Mouse (Mus musculus) bone marrow, adult 2 months (tissue): ENCODE data around the gene Dact1. TPM values are rescaled to one million over a fixed set of nuclear protein-coding genes. Genes with fewer than 3 reads are reported as not detected.

Experiments
- H3K27ac ChIP-seq: fragments of 200-500 bp; 2 replicates; pipeline ENCODE4 v1.5.1; 2012; ENCODE audit warnings: low read depth, mild to moderate bottlenecking, control low read depth, inconsistent platforms, low read length; ENCODE audit not compliant: control insufficient read depth, poor library complexity, insufficient read depth
- H3K4me1 ChIP-seq: fragments of 200-500 bp; 2 replicates; pipeline ENCODE4 v1.6.1; 2011; ENCODE audit warnings: low read length; ENCODE audit not compliant: control insufficient read depth, insufficient read depth
- H3K4me3 ChIP-seq: fragments of 200-500 bp; replicated peaks from 2 replicates; pipeline ENCODE3; 2011; ENCODE audit warnings: mild to moderate bottlenecking, low read depth, low read length, control low read depth; ENCODE audit not compliant: control insufficient read depth
- CTCF ChIP-seq: fragments of 200-500 bp; IDR thresholded peaks from 2 replicates; pipeline ENCODE4 v1.5.1; 2011; ENCODE audit warnings: low read length, control low read depth; ENCODE audit not compliant: control insufficient read depth, insufficient read depth
- POLR2A ChIP-seq: fragments of 200-500 bp; IDR thresholded peaks from 2 replicates; pipeline ENCODE4 v1.6.1; 2011; ENCODE audit warnings: low read depth, mild to moderate bottlenecking, control low read depth, low read length, borderline replicate concordance; ENCODE audit not compliant: control insufficient read depth
- WGBS: fragments of 180-500 bp; shearing (Covaris S2); methylation state at CpG from one replicate; pipeline ENCODE4 v1.1.7; 2018; 5-methylcytosine and 5-hydroxymethylcytosine counted together
- polyA plus RNA-seq: library from polyadenylated mRNA; stranded (reverse); fragments of >200 nt; gene quantifications from 2 replicates; pipeline ENCODE4 v1.2.4, GENCODE M21; 2011; ENCODE audit warnings: low replicate concordance; ENCODE audit not compliant: missing spikeins, insufficient read depth, insufficient read length

The Dact1 gene
- polyA plus RNA-seq, 1 experiment, result 2.4 TPM

- Histone ChIP-seq H3K27ac (no peak overlapping the region), H3K4me1 (no peaks in the 10 kb centered on the region), H3K4me3 (no peak overlapping the region)
- 13% methylated on average over 5 of the region's 5 CpGs for WGBS
- TF ChIP-seq POLR2A, result no peak
- TF ChIP-seq CTCF, result no peak
Measured at GRCm38 (mm10) chr12:71346071-71346470, 36.4 kb downstream of the Dact1 start.

GRCm38 (mm10) chr12:71348401-71348896 lies 38.8 kb downstream of the Dact1 start:
- 88% methylated on average over 8 of the region's 8 CpGs for WGBS
- no peak for TF ChIP-seq POLR2A
- no peak for TF ChIP-seq CTCF
- Histone ChIP-seq H3K27ac (no peak overlapping the region), H3K4me1 (no peaks in the 10 kb centered on the region), H3K4me3 (no peak overlapping the region)

GRCm38 (mm10) chr12:71350077-71350476 lies 40.4 kb downstream of the Dact1 start:
- H3K4me3 ChIP-seq, result no peak overlapping the region
- WGBS, result 73% methylated on average over 2 of the region's 2 CpGs
- no peak for TF ChIP-seq CTCF
- no peak for TF ChIP-seq POLR2A
- no peak overlapping the region for H3K27ac ChIP-seq
- no peaks in the 10 kb centered on the region for H3K4me1 ChIP-seq

- Histone ChIP-seq H3K4me1 (no peaks in the 10 kb centered on the region), H3K4me3 (no peak overlapping the region), H3K27ac (no peak overlapping the region)
- WGBS, result 82% methylated on average over 10 of the region's 10 CpGs
- no peak for TF ChIP-seq POLR2A
- no peak for TF ChIP-seq CTCF
Measured at GRCm38 (mm10) chr12:71354656-71355055, 45.0 kb downstream of the Dact1 start.

DNA sequence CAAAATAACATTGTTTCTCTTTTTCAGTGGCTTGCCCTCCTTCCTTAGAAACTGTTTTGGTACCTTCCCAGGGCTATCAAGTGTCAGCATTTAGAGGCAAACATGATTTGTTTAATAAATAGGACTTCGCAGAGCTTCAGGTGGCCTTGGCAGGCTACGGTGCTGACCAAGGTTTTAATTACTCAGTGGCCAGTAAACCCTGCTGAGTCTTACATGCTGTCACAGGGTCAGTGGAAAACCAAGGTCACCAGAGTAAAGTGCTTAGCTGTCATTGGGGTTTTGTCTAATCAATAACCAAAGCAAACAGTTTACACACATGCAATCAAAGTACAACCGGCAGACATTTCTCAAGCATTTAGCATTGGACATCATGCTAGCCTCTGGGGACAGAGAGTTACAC lies 45.4 kb downstream of the Dact1 start:
- no peak overlapping the region for H3K27ac ChIP-seq
- TF ChIP-seq POLR2A, result no peak
- TF ChIP-seq CTCF, result no peak
- H3K4me1 ChIP-seq, result no peaks in the 10 kb centered on the region
- 87% methylated on average over 3 of the region's 3 CpGs for WGBS
- H3K4me3 ChIP-seq, result no peak overlapping the region

DNA sequence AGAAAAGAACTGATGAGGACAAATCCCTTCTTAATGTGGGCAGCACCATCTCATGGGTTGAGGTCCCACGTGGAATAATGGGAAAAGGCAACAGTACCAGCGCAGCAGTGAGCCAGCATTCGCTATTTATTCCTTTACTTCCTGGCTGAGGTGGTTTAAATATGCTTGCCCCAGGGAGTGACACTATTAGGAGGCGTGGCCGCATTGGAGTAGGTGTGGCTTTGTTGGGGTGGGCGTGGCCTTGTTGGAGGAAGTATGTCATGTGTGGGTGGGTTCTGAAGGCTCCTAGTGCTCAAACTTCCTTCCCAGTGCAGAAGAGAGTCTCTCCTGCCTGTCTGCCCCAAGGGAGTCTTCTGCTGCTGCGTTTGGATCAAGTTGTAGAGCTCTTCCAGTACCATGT lies 51.9 kb downstream of the Dact1 start:
- H3K27ac ChIP-seq, result no peak overlapping the region
- H3K4me3 ChIP-seq, result no peak overlapping the region
- TF ChIP-seq POLR2A, result no peak
- TF ChIP-seq CTCF, result no peak
- no peaks in the 10 kb centered on the region for H3K4me1 ChIP-seq
- 82% methylated on average over 7 of the region's 7 CpGs for WGBS

GRCm38 (mm10) chr12:71362425-71362824 lies 52.7 kb downstream of the Dact1 start:
- TF ChIP-seq CTCF, result no peak
- no peak for TF ChIP-seq POLR2A
- WGBS, result 82% methylated on average over 8 of the region's 8 CpGs
- H3K27ac ChIP-seq, result no peak overlapping the region
- no peak overlapping the region for H3K4me3 ChIP-seq
- H3K4me1 ChIP-seq, result no peaks in the 10 kb centered on the region

GRCm38 (mm10) chr12:71364106-71364505 lies 54.4 kb downstream of the Dact1 start:
- Histone ChIP-seq H3K4me1 (no peaks in the 10 kb centered on the region), H3K27ac (no peak overlapping the region), H3K4me3 (no peak overlapping the region)
- TF ChIP-seq CTCF (no peak), POLR2A (no peak)
- WGBS, result 82% methylated on average over 7 of the region's 7 CpGs

DNA sequence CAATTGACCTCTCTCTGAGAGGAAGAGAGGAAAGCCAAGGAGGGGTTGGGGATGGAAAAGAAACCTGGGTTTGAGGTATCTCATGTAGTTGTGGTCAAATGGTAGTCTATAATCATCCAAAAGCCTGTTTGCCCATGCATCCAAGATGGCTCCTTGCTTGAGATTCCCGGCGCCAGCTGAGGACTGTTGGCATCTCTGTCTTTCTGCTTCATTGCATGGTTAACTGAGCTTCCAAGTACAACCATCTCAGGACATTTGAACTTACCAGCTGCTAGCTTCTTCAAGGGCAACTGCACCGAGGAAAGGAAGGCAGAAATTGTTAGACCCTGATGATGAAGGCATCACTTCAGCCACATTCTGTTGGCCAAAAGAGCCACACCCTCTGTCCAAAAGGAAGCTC lies 54.8 kb downstream of the Dact1 start:
- no peak for TF ChIP-seq POLR2A
- TF ChIP-seq CTCF, result no peak
- no peaks in the 10 kb centered on the region for H3K4me1 ChIP-seq
- H3K4me3 ChIP-seq, result no peak overlapping the region
- H3K27ac ChIP-seq, result no peak overlapping the region
- 78% methylated on average over 3 of the region's 3 CpGs for WGBS
